Mouse (Mus musculus) frontal cortex, postnatal 25 days (tissue): Measurements from ENCODE around the gene Cd200.
"Not testable (repeated sequence)": the region's sequence is repeated elsewhere in the genome, so short reads cannot be mapped to it uniquely, and the experiment has no call there.

Experiments
- DNase-seq, 2 experiments: peaks; one replicate each; pipeline ENCODE4 v3.0.0; 2022; ENCODE audit warnings: low spot score in 2 of 2

Gene Cd200

GRCm38 (mm10) chr16:45408425-45409063 lies at the start of gene Cd200:
Cd200 (minus strand) TSS chr16:45409053.
- DNase-seq: peak; percentile 43 to 53

- DNase-seq: no peak
These were observed 45.9 kb upstream of the Cd200 start for GRCm38 (mm10) chr16:45454762-45455161.

GRCm38 (mm10) chr16:45437230-45437739 lies 28.4 kb upstream of the Cd200 start:
- no peak for DNase-seq

- DNase-seq: no peak
These were observed 26.7 kb upstream of the Cd200 start for GRCm38 (mm10) chr16:45435591-45435990.

GRCm38 (mm10) chr16:45427651-45428050 lies 18.8 kb upstream of the Cd200 start:
- no peak for DNase-seq

- no peak for DNase-seq
These were observed 4.6 kb upstream of the Cd200 start for GRCm38 (mm10) chr16:45413497-45413896.

GRCm38 (mm10) chr16:45409064-45409446 lies 202 bp upstream of the Cd200 start:
- not testable (repeated sequence) for DNase-seq

- no peak for DNase-seq
These were observed 1.0 kb downstream of the Cd200 start for GRCm38 (mm10) chr16:45407645-45408400.

GRCm38 (mm10) chr16:45407091-45407490 lies 1.8 kb downstream of the Cd200 start:
- no peak for DNase-seq

- DNase-seq: no peak
These were observed 5.9 kb downstream of the Cd200 start for GRCm38 (mm10) chr16:45402951-45403350.

- no peak for DNase-seq
These were observed 6.8 kb downstream of the Cd200 start for GRCm38 (mm10) chr16:45402036-45402435.

GRCm38 (mm10) chr16:45399947-45400555 lies 8.8 kb downstream of the Cd200 start:
- no peak for DNase-seq

- no peak for DNase-seq
These were observed 9.4 kb downstream of the Cd200 start for GRCm38 (mm10) chr16:45399411-45399810.

GRCm38 (mm10) chr16:45397440-45397839 lies 11.4 kb downstream of the Cd200 start:
- DNase-seq: no peak

GRCm38 (mm10) chr16:45392246-45392645 lies 16.6 kb downstream of the Cd200 start:
- no peak for DNase-seq

GRCm38 (mm10) chr16:45391680-45392079 lies 17.2 kb downstream of the Cd200 start:
- DNase-seq: no peak

- no peak for DNase-seq
These were observed 18.4 kb downstream of the Cd200 start for GRCm38 (mm10) chr16:45390286-45390956.

- no peak for DNase-seq
These were observed 19.0 kb downstream of the Cd200 start for GRCm38 (mm10) chr16:45389833-45390232.

- no peak for DNase-seq
These were observed 19.8 kb downstream of the Cd200 start for GRCm38 (mm10) chr16:45389041-45389440.

- no peak for DNase-seq
These were observed 27.0 kb downstream of the Cd200 start for GRCm38 (mm10) chr16:45381811-45382210.

GRCm38 (mm10) chr16:45378959-45379358 lies 29.9 kb downstream of the Cd200 start:
- no peak for DNase-seq
